Mouse (Mus musculus) intestine, embryonic 15.5 days (tissue): Measurements from ENCODE around the gene Ydjc. TPM values are rescaled to one million over a fixed set of nuclear protein-coding genes. Genes with fewer than 3 reads are reported as not detected.

Experiments
- ATAC-seq: fragments of 200-750 bp; cut with Nextera tagmentation; 2 replicates; pipeline ENCODE4 v1.8.0; 2017; ENCODE audit warnings: moderate TSS enrichment, moderate library complexity
- H3K27ac ChIP-seq: fragments of 300-500 bp; sonication (generic); 2 replicates; pipeline ENCODE4 v1.5.1; 2015; ENCODE audit warnings: mild to moderate bottlenecking, inconsistent platforms
- H3K27me3 ChIP-seq: fragments of 300-500 bp; sonication (generic); replicated peaks from 2 replicates; pipeline ENCODE4 v1.6.1; 2015; ENCODE audit warnings: inconsistent platforms
- H3K36me3 ChIP-seq: fragments of 300-500 bp; sonication (generic); 2 replicates; pipeline ENCODE4 v1.6.1; 2015; ENCODE audit warnings: inconsistent platforms
- H3K4me1 ChIP-seq: fragments of 300-500 bp; sonication (generic); replicated peaks from 2 replicates; pipeline ENCODE4 v1.6.1; 2015; ENCODE audit warnings: inconsistent platforms
- H3K4me2 ChIP-seq: fragments of 300-500 bp; sonication (generic); replicated peaks from 2 replicates; pipeline ENCODE4 v1.6.1; 2015; ENCODE audit warnings: mild to moderate bottlenecking, inconsistent platforms
- H3K4me3 ChIP-seq: fragments of 300-500 bp; sonication (generic); replicated peaks from 2 replicates; pipeline ENCODE4 v1.5.1; 2015; ENCODE audit warnings: inconsistent platforms
- H3K9ac ChIP-seq: fragments of 300-500 bp; sonication (generic); 2 replicates; pipeline ENCODE4 v1.6.1; 2015; ENCODE audit warnings: inconsistent platforms
- H3K9me3 ChIP-seq: fragments of 300-500 bp; sonication (generic); 2 replicates; pipeline ENCODE4 v1.6.1; 2016; ENCODE audit warnings: inconsistent platforms
- WGBS: fragments of 180-500 bp; shearing (Covaris S2); methylation state at CpG from one replicate; pipeline ENCODE4 v1.1.7; 2015; 5-methylcytosine and 5-hydroxymethylcytosine counted together
- microRNA counts: library from miRNA; unstranded; fragments of <30 nt; microRNA quantifications from one replicate; lab custom pipeline; 2016
- polyA plus RNA-seq: library from polyadenylated mRNA; unstranded; fragments of >200 nt; fragmentation: Nextera tagmentation; extraction: Ambion mirVana; gene quantifications from 2 replicates; pipeline ENCODE4 v1.2.1, GENCODE M21; 2015

Ydjc gene
- polyA plus RNA-seq, 1 experiment from 2014 or later: 33.5 TPM

DNA sequence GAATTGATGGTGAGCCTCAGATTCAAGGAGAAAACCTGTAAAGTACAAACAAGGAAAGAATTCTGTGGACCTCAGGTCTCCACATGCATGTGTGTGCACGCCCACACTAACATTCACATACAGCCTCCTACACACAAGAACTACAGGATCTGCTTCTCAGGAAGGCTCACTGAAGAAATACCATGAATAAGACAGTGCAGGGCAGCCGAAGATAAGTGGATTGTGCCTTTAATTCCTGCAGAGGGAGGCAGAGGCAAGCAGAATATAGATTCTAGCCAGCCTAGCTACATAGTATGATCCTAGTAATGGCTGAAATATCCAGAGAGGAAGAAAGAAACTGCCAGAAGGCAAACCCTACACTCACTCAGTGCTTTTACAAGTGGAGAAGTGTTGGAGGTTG lies 57.6 kb downstream of the Ydjc start:
- no peak overlapping the region for H3K4me3 ChIP-seq
- H3K9ac ChIP-seq: no peak overlapping the region
- peaks cover 12% of the 10 kb centered on the region for H3K4me1 ChIP-seq
- H3K4me2 ChIP-seq: no peak overlapping the region
- WGBS: 44% methylated on average over 2 of the region's 2 CpGs
- no peak overlapping the region; the same call in 1 of the 2 replicates for H3K27ac ChIP-seq
- no peaks in the 10 kb centered on the region for H3K9me3 ChIP-seq
- peak; percentile 43; the same call in 1 of the 2 replicates for ATAC-seq
- no peaks in the 10 kb centered on the region for H3K36me3 ChIP-seq
- no peaks in the 10 kb centered on the region for H3K27me3 ChIP-seq

DNA sequence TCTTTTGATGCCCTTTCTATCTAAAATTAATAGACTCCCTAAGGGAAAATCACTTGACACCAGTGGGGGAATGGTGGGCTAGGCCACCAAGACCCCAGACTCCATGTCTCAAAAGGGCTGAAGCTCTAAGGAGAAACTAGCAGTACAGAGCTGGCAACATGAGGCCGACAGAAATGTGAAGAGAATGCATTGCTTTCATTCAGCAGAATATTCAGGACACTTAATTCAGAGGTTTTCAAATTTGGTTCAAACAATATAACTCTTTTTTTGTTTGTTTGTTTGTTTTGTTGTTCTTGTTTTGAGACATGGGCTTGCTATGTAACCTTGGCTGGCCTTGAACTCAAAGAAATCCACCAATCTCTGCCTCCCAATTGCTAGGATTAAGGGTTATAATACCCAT lies 58.1 kb downstream of the Ydjc start, which contains the start of gene Ube2l3:
Gene Ube2l3 (minus strand): TSS at position 101 of the 400 bp plus-strand sequence.
- Histone ChIP-seq H3K4me1 (peaks cover 12% of the 10 kb centered on the region), H3K9ac (no peak within 1 kb of the TSS), H3K36me3 (no peaks in the 10 kb centered on the region), H3K27me3 (no peaks in the 10 kb centered on the region), H3K4me3 (peak within 1 kb of the TSS; percentile 68), H3K9me3 (no peaks in the 10 kb centered on the region), H3K27ac (no peak within 1 kb of the TSS; the same call in 1 of the 2 replicates), H3K4me2 (peak within 1 kb of the TSS; percentile 69)
- 80% methylated on average over 1 of the region's 1 CpGs for WGBS
- ATAC-seq: no peak

DNA sequence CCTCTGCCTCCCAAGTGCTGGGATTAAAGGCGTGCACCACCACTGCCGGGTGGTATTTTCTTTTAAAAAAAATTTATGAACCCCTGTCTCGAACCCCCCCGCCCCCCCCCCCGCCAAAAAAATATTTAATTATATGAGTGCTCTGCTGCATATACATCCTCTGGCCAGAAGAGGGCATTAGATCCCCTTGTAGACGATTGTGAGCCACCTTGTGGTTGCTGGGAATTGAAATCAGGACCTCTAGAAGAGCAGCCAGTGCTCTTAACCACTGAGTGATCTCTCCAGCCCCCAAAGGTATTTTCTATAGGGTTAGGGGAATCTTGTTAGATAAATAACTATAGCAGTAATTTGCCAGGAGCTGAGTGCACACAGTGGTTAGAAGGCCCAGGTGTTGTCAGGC lies 60.6 kb downstream of the Ydjc start:
- Histone ChIP-seq H3K27me3 (no peaks in the 10 kb centered on the region), H3K4me1 (peaks cover 12% of the 10 kb centered on the region), H3K4me3 (no peak overlapping the region), H3K9ac (no peak overlapping the region), H3K9me3 (no peaks in the 10 kb centered on the region), H3K36me3 (no peaks in the 10 kb centered on the region), H3K27ac (no peak overlapping the region), H3K4me2 (no peak overlapping the region)
- ATAC-seq: no peak
- WGBS: 8% methylated on average over 6 of the region's 6 CpGs

DNA sequence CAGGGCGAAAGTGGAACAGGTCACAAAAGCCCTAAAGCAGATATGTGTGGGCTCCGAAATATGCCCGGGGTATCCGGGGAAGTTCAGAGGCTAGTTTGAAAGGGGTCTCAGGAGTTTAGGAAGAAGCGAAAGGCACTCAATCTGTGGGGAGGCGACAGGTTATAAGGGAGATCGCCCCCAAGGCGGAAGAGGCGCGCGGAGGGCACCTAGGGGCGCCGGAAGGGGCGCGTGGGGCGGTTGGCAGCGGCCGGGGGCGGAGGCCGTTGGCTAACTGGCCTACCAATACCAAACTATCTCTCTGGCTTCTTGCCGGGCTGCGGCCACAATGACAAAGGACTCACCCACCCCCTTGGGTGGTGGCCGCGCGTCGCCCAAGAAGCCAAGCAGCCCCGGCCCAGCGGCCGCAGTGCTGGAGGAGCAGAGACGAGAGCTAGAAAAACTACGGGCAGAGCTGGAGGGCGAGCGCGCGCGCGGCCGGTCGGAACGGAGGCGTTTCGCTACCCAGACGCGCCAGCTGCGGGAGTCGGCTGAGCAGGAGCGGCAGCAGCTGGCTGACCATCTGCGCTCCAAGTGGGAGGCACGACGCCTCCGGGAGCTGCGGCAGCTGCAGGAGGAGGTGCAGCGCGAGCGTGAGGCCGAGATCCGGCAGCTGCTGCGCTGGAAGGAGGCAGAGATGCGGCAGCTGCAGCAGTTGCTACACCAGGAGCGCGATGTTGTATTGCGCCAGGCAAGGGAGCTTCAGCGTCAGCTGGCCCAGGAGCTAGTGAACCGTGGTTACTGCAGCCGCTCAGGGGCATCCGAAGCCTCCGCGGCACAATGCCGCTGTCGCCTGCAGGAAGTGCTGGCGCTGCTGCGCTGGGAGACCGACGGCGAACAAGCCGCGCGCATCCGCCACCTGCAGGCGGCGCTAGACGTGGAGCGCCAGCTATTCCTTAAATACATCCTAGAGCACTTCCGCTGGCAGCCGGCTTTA lies 64.3 kb downstream of the Ydjc start, which contains the start of gene Rimbp3:
Gene Rimbp3 (plus strand): TSS at position 215 of the 973 bp plus-strand sequence.
- peak within 1 kb of the TSS; percentile 97 for H3K4me2 ChIP-seq
- no peaks in the 10 kb centered on the region for H3K9me3 ChIP-seq
- peak within 1 kb of the TSS; percentile 57 for H3K4me3 ChIP-seq
- peaks cover 16% of the 10 kb centered on the region for H3K4me1 ChIP-seq
- H3K9ac ChIP-seq: peak within 1 kb of the TSS; percentile 52
- H3K36me3 ChIP-seq: no peaks in the 10 kb centered on the region
- peak within 1 kb of the TSS; percentile 51; the same call in 1 of the 2 replicates for H3K27ac ChIP-seq
- WGBS: 1% methylated on average over 85 of the region's 85 CpGs
- 0 out of 2 replicates have a peak, but pooled peaks cover 3% of the 10 kb centered on the region for H3K27me3 ChIP-seq
- peak; percentile 80 for ATAC-seq

DNA sequence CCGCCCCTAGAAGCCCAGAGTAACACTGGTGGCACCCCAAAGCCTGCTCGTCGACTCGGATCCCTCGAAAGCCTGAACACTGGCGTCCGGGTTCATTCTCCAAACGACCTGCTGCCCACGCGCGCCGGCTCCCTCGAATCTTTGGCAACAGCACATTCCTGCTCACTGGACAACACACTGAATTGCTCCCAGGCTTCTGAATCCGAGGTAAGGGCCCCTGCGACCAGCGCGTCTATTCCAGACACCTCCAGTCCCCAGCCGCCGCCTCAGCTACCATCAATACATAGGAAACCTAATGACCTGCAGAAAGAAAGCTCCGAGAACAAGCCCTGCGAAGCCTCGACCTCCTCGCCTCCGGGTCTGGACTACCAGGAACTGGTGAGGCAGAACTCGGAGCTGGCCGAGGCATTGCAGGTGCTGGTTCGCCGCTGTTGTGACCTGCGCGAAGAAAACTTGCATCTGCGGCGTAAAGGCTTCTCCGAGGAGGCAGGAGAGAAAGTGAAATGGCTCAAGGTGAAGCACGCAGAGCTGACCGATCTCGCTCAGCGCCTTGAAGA lies 65.1 kb downstream of the Ydjc start:
- Histone ChIP-seq H3K27ac (no peak overlapping the region), H3K4me3 (peak overlapping the region; percentile 57), H3K4me1 (peaks cover 16% of the 10 kb centered on the region), H3K4me2 (peak overlapping the region; percentile 97), H3K9ac (peak overlapping the region; percentile 31), H3K27me3 (0 out of 2 replicates have a peak, but pooled peaks cover 3% of the 10 kb centered on the region), H3K9me3 (no peaks in the 10 kb centered on the region), H3K36me3 (no peaks in the 10 kb centered on the region)
- ATAC-seq: peak; percentile 17
- 3% methylated on average over 37 of the region's 37 CpGs for WGBS

MicroRNAs encoded within 50 kb of the gene (microRNA counts, 519-probe panel; counts per million panel counts)
- microRNA mmu-miR-130b (lab: Ali Mortazavi, UCI) (3,796 counts per million, percentile 92 among the panel's probes with 10 or more counts), microRNA mmu-miR-301b (lab: Ali Mortazavi, UCI) (2,331 counts per million, percentile 61 among the panel's probes with 10 or more counts)

Other genes starting within 250 kb of the Ydjc start
- 16.4 and 16.9 TPM in 2 replicates for gene Ppm1f, start 248.2 kb upstream of the Ydjc start, polyA plus RNA-seq
- 149 and 158 TPM in 2 replicates for gene Mapk1, start 161.2 kb upstream of the Ydjc start, polyA plus RNA-seq
- gene Ypel1, start 74.9 kb upstream of the Ydjc start, polyA plus RNA-seq: 13.7 and 17.1 TPM in 2 replicates
- gene Ppil2, start 33.4 kb upstream of the Ydjc start, polyA plus RNA-seq: 121 and 129 TPM in 2 replicates
- gene 2610318N02Rik, start 19.5 kb upstream of the Ydjc start, polyA plus RNA-seq: 34.5 and 39.0 TPM in 2 replicates
- gene Sdf2l1, start 12.2 kb upstream of the Ydjc start, polyA plus RNA-seq: 134 and 192 TPM in 2 replicates
- gene Ccdc116, start 2.6 kb downstream of the Ydjc start, polyA plus RNA-seq: 1.9 and 2.3 TPM in 2 replicates
- 352 and 386 TPM in 2 replicates for gene Ube2l3, start 58.0 kb downstream of the Ydjc start, polyA plus RNA-seq
- 0.57 and 0.67 TPM in 2 replicates for gene Rimbp3, start 64.0 kb downstream of the Ydjc start, polyA plus RNA-seq
- gene Hic2, start 89.0 kb downstream of the Ydjc start, polyA plus RNA-seq: 5.8 and 6.0 TPM in 2 replicates
- 12.7 and 17.6 TPM in 2 replicates for gene Tmem191c, start 131.5 kb downstream of the Ydjc start, polyA plus RNA-seq
- 3.1 and 4.2 TPM in 2 replicates for gene Serpind1, start 186.8 kb downstream of the Ydjc start, polyA plus RNA-seq